Mouse (Mus musculus) intestine, embryonic 16.5 days (tissue): ENCODE results near the gene Brinp2. TPM values are rescaled to one million over a fixed set of nuclear protein-coding genes. Genes with fewer than 3 reads are reported as not detected.

Experiments used
- ATAC-seq: fragments of 200-750 bp; cut with Nextera tagmentation; 2 replicates; pipeline ENCODE4 v1.8.0; 2017; ENCODE audit warnings: moderate TSS enrichment, moderate library complexity
- H3K27ac ChIP-seq: fragments of 300-500 bp; sonication (generic); 2 replicates; pipeline ENCODE4 v1.5.1; 2014; ENCODE audit warnings: mild to moderate bottlenecking, low read length
- H3K27me3 ChIP-seq: fragments of 300-500 bp; sonication (generic); replicated peaks from 2 replicates; pipeline ENCODE4 v1.6.1; 2014; ENCODE audit warnings: low read length, control low read depth, mixed read lengths; ENCODE audit not compliant: control insufficient read depth, insufficient read depth
- H3K36me3 ChIP-seq: fragments of 300-500 bp; sonication (generic); 2 replicates; pipeline ENCODE4 v1.6.1; 2014; ENCODE audit warnings: low read length, control low read depth; ENCODE audit not compliant: control insufficient read depth, insufficient read depth
- H3K4me1 ChIP-seq: fragments of 300-500 bp; sonication (generic); 2 replicates; pipeline ENCODE4 v1.6.1; 2014; ENCODE audit warnings: low read length, control low read depth, mixed read lengths; ENCODE audit not compliant: control insufficient read depth, insufficient read depth
- H3K4me2 ChIP-seq: fragments of 300-500 bp; sonication (generic); 2 replicates; pipeline ENCODE4 v1.6.1; 2014; ENCODE audit warnings: low read depth, low read length, control low read depth
- H3K4me3 ChIP-seq: fragments of 300-500 bp; sonication (generic); 2 replicates; pipeline ENCODE4 v1.5.1; 2014; ENCODE audit warnings: mild to moderate bottlenecking, low read length
- H3K9ac ChIP-seq: fragments of 300-500 bp; sonication (generic); 2 replicates; pipeline ENCODE4 v1.6.1; 2014; ENCODE audit warnings: low read depth, low read length
- H3K9me3 ChIP-seq: fragments of 300-500 bp; sonication (generic); 2 replicates; pipeline ENCODE4 v1.6.1; 2016; ENCODE audit warnings: low read length, control low read depth; ENCODE audit not compliant: control insufficient read depth
- WGBS: fragments of 180-500 bp; shearing (Covaris S2); extraction: QIAGEN DNeasy Blood & Tissue Kit; methylation state at CpG from one replicate; pipeline ENCODE4 v1.1.7; 2014; 5-methylcytosine and 5-hydroxymethylcytosine counted together
- polyA plus RNA-seq: library from polyadenylated mRNA; unstranded; fragments of >200 nt; fragmentation: Nextera tagmentation; extraction: Ambion mirVana; gene quantifications from 2 replicates; pipeline ENCODE4 v1.2.1, GENCODE M21; 2015

The Brinp2 gene
- polyA plus RNA-seq, 1 experiment from 2014 or later: 0.29 TPM

DNA sequence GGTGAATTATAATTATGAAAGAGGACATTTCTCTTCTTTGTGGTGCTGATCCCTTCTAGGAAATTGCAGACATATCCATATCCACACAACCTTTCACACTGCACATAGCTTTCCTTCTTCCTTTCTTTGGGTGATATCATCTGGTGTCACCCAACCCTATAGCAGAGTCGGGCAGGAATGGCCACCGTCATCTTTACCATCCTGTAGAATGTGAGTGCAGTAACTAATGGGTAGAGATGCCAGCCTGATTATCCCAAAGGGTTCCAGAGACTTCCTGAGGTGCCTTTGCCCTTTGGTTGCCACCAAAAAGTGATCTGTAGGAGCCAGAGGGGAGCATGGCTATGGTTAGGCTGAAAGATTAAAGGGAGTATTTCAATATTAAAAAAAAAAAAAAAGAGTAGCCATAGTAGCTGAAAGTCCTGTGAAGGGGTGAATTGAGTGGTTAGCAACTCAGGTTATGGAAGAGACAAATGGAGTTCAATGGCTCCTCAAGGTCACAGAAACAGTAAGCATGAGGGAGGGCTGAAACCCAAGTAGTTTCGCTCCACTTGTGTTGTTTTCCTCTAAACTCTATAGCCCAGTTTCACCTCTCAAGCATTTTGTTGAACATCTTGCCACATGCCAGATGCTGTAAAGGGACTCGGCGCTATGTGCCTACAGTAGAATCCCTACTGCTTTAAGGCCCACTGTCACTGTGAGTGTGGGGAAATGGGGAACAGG lies 96.5 kb downstream of the Brinp2 start:
- ATAC-seq: no peak
- no peak overlapping the region for H3K9ac ChIP-seq
- no peak overlapping the region for H3K27ac ChIP-seq
- no peak overlapping the region for H3K4me3 ChIP-seq
- WGBS: 88% methylated on average over 5 of the region's 5 CpGs
- H3K27me3 ChIP-seq: 0 out of 2 replicates have a peak, but pooled peaks cover 2% of the 10 kb centered on the region
- no peak overlapping the region for H3K4me2 ChIP-seq
- no peaks in the 10 kb centered on the region for H3K9me3 ChIP-seq
- H3K4me1 ChIP-seq: no peaks in the 10 kb centered on the region
- H3K36me3 ChIP-seq: no peaks in the 10 kb centered on the region

DNA sequence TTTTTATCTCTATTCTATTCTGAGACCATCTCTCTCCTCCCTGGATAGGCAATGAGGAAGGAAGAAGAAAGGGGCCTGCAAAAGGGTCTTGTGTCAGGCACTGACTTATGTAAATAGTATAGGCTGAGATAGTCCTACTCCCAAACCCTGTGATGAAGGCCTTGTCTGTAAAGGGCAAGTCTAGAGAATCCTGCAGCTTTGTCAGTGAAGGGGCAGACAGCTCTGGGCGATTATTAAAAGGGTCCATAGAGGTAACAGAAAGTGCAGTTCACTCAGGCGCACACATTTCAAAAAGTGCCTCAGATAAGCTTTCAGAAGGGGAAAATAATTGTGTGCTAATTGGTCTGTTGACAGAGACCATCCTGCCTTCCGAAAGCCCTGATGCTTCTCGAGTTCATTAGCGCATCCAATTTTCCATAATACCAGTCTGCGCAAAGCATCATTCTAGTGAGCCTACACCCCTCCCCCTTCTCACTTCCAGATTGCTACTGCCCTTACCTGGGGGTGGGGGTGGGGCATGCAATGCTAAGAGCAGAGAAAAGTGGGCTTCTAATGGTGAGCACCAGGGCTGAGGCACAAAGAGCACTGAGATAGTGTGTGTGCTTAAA lies 97.3 kb downstream of the Brinp2 start:
- 80% methylated on average over 6 of the region's 6 CpGs for WGBS
- Histone ChIP-seq H3K4me1 (no peaks in the 10 kb centered on the region), H3K4me3 (no peak overlapping the region), H3K36me3 (no peaks in the 10 kb centered on the region), H3K9ac (no peak overlapping the region), H3K27me3 (0 out of 2 replicates have a peak, but pooled peaks cover 2% of the 10 kb centered on the region), H3K9me3 (no peaks in the 10 kb centered on the region), H3K27ac (no peak overlapping the region), H3K4me2 (no peak overlapping the region)
- no peak for ATAC-seq

DNA sequence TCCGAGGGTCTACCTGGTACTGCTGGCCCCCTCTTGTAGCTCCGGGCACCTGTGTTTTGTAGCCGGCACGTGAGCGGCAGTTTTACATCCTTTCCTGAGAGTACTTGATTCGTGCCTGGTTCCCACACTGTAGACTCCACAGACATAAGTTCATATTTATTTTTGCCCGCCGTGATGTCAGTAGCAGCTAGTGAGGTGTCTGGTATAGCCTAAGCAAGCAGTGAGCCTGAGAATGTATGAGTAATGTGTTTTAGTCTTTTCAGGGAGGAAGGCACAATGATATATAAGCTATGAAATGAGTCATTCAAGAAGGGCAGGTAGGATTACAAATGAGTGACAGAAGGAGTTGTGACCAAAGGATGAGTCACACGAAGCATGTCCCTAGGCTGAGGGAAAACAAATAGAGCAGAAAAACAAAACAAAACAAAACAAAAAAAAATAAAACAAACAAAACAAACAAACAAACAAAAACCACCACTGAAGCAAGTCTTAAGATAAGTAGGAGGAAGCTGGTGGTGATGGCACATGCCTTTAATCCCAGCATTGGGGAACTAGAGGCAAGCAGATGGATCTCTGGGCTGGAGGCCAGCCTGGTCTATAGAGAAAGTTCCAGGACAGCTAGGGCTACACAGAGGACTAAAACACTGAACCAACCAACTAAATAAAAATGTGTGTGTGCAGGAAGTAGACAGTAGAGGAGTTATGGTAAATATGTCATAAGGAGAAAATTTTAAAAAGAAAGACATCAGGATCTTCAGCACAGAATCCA lies 100.0 kb downstream of the Brinp2 start:
- Histone ChIP-seq H3K27ac (no peak overlapping the region), H3K4me2 (no peak overlapping the region), H3K36me3 (no peaks in the 10 kb centered on the region), H3K4me1 (no peaks in the 10 kb centered on the region), H3K9ac (no peak overlapping the region), H3K9me3 (no peaks in the 10 kb centered on the region), H3K4me3 (no peak overlapping the region), H3K27me3 (no peaks in the 10 kb centered on the region)
- ATAC-seq: no peak
- 86% methylated on average over 9 of the region's 9 CpGs for WGBS

DNA sequence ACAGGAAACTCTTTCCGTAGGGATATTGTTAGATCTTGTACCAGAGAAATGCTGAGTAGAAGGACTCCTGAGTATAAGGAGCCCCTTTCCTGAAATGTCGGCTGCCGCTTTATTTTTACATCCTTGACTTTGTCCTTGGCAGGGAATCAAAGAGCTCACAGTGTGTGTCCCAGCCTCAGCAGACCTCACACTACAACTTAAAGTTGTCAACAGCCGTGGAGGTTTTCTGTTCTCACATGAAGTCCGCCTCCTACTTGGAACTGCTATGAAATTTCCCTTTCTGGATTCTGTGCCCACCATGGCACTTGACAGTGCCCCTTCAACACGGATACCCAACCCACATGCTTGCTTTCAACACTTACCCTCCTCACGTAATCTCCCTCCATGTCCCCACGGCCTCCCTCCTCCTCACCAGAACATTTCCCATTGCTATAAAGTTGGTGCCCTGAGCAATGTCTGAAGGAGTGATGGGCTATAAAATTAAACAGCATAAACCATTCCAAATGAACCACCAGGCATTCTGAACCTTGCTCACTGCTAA lies 103.4 kb downstream of the Brinp2 start:
- no peak overlapping the region for H3K9ac ChIP-seq
- H3K4me1 ChIP-seq: no peaks in the 10 kb centered on the region
- H3K9me3 ChIP-seq: no peaks in the 10 kb centered on the region
- no peak for ATAC-seq
- no peak overlapping the region for H3K27ac ChIP-seq
- no peaks in the 10 kb centered on the region for H3K27me3 ChIP-seq
- 85% methylated on average over 8 of the region's 8 CpGs for WGBS
- H3K4me2 ChIP-seq: no peak overlapping the region
- H3K36me3 ChIP-seq: no peaks in the 10 kb centered on the region
- H3K4me3 ChIP-seq: no peak overlapping the region

DNA sequence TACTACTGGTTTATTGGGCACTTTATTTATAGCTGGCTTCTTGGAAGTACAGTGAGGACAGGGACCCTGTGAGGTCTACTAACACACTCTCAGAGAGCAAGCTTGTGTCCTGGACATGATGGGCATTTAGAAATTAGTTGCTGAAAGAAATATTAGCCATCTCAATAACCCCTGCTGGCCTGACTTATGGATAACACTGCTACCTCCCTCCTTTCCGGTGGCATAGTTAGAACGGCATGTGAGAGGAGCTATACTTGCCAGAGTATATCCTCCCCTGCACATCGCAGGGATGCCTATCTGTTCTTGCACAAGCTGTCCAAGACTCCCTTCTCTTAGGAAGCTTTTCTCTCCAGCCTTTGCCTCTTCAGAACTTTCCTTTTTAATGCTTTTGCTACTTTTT lies 107.9 kb downstream of the Brinp2 start:
- Histone ChIP-seq H3K36me3 (no peaks in the 10 kb centered on the region), H3K9ac (no peak overlapping the region), H3K27ac (no peak overlapping the region), H3K4me3 (no peak overlapping the region), H3K4me1 (no peaks in the 10 kb centered on the region), H3K27me3 (no peaks in the 10 kb centered on the region), H3K4me2 (no peak overlapping the region), H3K9me3 (no peaks in the 10 kb centered on the region)
- 82% methylated on average over 3 of the region's 3 CpGs for WGBS
- ATAC-seq: no peak

DNA sequence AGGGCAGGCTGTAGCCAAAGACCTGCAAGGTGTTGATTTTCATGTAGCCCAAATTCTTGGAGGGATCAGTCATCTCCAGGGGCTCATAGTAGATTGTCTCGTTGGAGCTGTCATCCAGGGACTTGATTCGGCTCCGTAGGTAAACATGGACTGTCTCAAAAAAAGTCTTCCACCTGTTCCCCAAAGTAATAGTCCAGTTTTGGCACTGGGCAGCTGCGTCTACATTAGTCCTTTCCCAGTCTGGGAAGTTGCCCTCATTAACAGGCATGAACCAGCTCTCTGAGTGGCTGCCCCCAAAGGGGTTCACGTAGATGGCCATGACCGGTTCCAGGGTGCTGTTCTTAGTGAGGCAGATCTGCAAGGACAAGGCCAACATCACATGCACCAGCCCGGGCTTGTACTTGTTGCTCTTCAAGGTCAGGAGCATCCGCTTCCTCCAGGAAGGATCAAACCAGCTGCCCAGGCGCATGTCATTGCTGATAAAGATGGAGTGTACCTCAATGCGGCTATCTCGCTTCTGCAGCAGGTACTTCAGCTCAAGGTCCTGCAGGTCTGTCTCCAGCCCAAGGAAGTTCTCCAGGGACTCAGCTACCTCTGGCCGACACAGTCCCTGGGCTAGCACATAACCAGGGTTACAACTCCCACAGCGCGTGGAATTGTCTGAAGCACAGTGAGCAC lies 109.5 kb downstream of the Brinp2 start:
- Histone ChIP-seq H3K36me3 (no peaks in the 10 kb centered on the region), H3K9me3 (no peaks in the 10 kb centered on the region), H3K9ac (no peak overlapping the region), H3K27ac (no peak overlapping the region), H3K27me3 (no peaks in the 10 kb centered on the region), H3K4me1 (no peaks in the 10 kb centered on the region), H3K4me2 (no peak overlapping the region), H3K4me3 (no peak overlapping the region)
- no peak for ATAC-seq
- WGBS: 94% methylated on average over 14 of the region's 14 CpGs

DNA sequence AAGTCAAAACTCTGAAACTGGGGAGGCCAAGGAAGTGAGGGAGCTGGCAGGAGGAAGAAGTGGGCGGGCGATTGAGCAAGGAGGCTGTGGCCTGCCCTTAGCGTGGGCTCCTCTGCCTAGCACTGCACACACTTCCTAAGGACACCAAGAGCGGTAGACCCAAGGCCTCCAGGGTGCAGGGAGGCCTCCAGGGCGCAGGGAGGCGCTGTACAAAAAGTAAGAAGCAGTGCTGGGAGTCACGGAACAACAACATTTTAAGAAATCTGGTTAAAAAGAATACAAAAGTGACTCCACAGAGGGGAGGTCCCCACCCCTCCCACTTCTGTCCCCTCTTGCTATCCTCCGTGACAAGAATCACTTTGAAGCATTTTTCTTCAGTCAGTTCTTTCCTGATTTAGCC lies 110.6 kb downstream of the Brinp2 start:
- no peaks in the 10 kb centered on the region for H3K27me3 ChIP-seq
- H3K4me1 ChIP-seq: no peaks in the 10 kb centered on the region
- 87% methylated on average over 8 of the region's 8 CpGs for WGBS
- no peaks in the 10 kb centered on the region for H3K36me3 ChIP-seq
- no peak overlapping the region for H3K9ac ChIP-seq
- no peaks in the 10 kb centered on the region for H3K9me3 ChIP-seq
- no peak overlapping the region for H3K27ac ChIP-seq
- ATAC-seq: no peak
- no peak overlapping the region for H3K4me2 ChIP-seq
- no peak overlapping the region for H3K4me3 ChIP-seq

DNA sequence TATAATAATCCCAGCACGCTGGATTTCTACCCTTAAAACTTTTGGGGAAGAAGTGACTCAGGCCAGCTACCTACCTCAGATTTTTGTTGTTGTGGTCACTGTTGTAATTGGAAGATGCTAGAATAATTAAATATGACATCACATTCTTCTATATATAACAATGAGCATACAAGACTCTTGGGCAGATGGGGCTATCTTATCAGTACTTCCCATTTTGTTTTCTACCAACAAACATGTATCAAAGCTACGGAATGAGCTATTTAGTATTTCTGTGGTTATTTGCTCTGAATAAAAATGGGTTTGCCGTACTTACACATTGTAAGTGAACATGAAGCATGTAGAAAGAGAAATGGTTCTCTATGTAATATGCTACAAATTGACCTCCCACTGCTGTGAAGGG lies 112.1 kb downstream of the Brinp2 start:
- no peak overlapping the region for H3K4me2 ChIP-seq

More for the DNA sequence above, 112.1 kb downstream of the Brinp2 start:
- no peak for ATAC-seq
- Histone ChIP-seq H3K27ac (no peak overlapping the region), H3K4me3 (no peak overlapping the region), H3K36me3 (no peaks in the 10 kb centered on the region), H3K9me3 (no peaks in the 10 kb centered on the region), H3K9ac (no peak overlapping the region), H3K4me1 (no peaks in the 10 kb centered on the region), H3K27me3 (no peaks in the 10 kb centered on the region)
- WGBS: 90% methylated on average over 3 of the region's 3 CpGs
